Comparison of ENCODE assay signal across 7 mouse cellular contexts in genomic region chr4:105244931-105245330, GRCm38 (mm10).
A peak's percentile ranks its signal among the peaks of the same experiment; 100 is the strongest.
DNase-seq lines count a peak whose midpoint lies in the region; ATAC-seq and TF ChIP-seq lines count a peak whose summit lies in the region.

No protein-coding gene starts in this region.

- no peaks in the 10 kb centered on the region for H3K9me3 ChIP-seq in lung, embryonic 14.5 days (ENCODE audit: low read depth, low read length)
- H3K9me3 ChIP-seq in forebrain, embryonic 16.5 days (ENCODE audit: control insufficient read depth, low read length) = no peaks in the 10 kb centered on the region
- no peaks in the 10 kb centered on the region for H3K9me3 ChIP-seq in limb, embryonic 13.5 days
- no peaks in the 10 kb centered on the region for H3K9me3 ChIP-seq in stomach, embryonic 15.5 days

- peaks cover 11% of the 10 kb centered on the region; the same call in 1 of the 2 replicates for H3K4me1 ChIP-seq in lung, embryonic 14.5 days (ENCODE audit: insufficient read depth)
- H3K4me1 ChIP-seq in lung, adult 2 months (ENCODE audit: control insufficient read depth, insufficient read depth, low read length) = no peaks in the 10 kb centered on the region; the same call in 1 of the 2 replicates
- peaks cover 14% of the 10 kb centered on the region for H3K4me1 ChIP-seq in forebrain, embryonic 16.5 days (replicated peaks; ENCODE audit: control insufficient read depth, insufficient read depth, low read length)
- H3K4me1 ChIP-seq in limb, embryonic 13.5 days = peaks cover 9% of the 10 kb centered on the region
- H3K4me1 ChIP-seq in stomach, embryonic 15.5 days = peaks cover 13% of the 10 kb centered on the region

- H3K36me3 ChIP-seq in lung, embryonic 14.5 days (ENCODE audit: insufficient read depth) = no peaks in the 10 kb centered on the region
- no peaks in the 10 kb centered on the region for H3K36me3 ChIP-seq in forebrain, embryonic 16.5 days (ENCODE audit: control insufficient read depth, insufficient read depth)
- no peaks in the 10 kb centered on the region for H3K36me3 ChIP-seq in limb, embryonic 13.5 days
- no peaks in the 10 kb centered on the region for H3K36me3 ChIP-seq in stomach, embryonic 15.5 days

- H3K4me3 ChIP-seq in lung, embryonic 14.5 days (ENCODE audit: low read depth, low read length) = no peak overlapping the region
- no peak overlapping the region for H3K4me3 ChIP-seq in lung, adult 2 months (replicated peaks; ENCODE audit: extremely low read depth, low read depth, low read length)
- no peak overlapping the region for H3K4me3 ChIP-seq in forebrain, embryonic 16.5 days (replicated peaks; ENCODE audit: low read length)
- no peak overlapping the region for H3K4me3 ChIP-seq in limb, embryonic 13.5 days
- H3K4me3 ChIP-seq in stomach, embryonic 15.5 days (replicated peaks) = 0 out of 2 replicates have a peak overlapping the region, but pooled peaks have one; percentile 19

- H3K4me2 ChIP-seq in lung, embryonic 14.5 days = peak overlapping the region; percentile 65
- H3K4me2 ChIP-seq in forebrain, embryonic 16.5 days (ENCODE audit: low read length) = peak overlapping the region; percentile 54
- H3K4me2 ChIP-seq in limb, embryonic 13.5 days (replicated peaks) = peak overlapping the region; percentile 67
- peak overlapping the region; percentile 52 for H3K4me2 ChIP-seq in stomach, embryonic 15.5 days

- 53% methylated on average over 10 of the region's 10 CpGs for WGBS in lung, embryonic 14.5 days
- 67% methylated on average over 10 of the region's 10 CpGs for WGBS in lung, adult 2 months
- WGBS in forebrain, embryonic 16.5 days = 67% methylated on average over 10 of the region's 10 CpGs
- 63% methylated on average over 10 of the region's 10 CpGs for whole genome bisulfite sequencing in limb, embryonic 13.5 days
- 60% methylated on average over 10 of the region's 10 CpGs for WGBS in stomach, embryonic 15.5 days

- no peak overlapping the region for H3K27ac ChIP-seq in lung, embryonic 14.5 days (ENCODE audit: low read depth)
- peak overlapping the region; percentile 74; the same call in 1 of the 2 replicates for H3K27ac ChIP-seq in forebrain, embryonic 16.5 days (ENCODE audit: low read length)
- no peak overlapping the region for H3K27ac ChIP-seq in limb, embryonic 13.5 days
- no peak overlapping the region for H3K27ac ChIP-seq in stomach, embryonic 15.5 days

- H3K9ac ChIP-seq in lung, embryonic 14.5 days = peak overlapping the region; percentile 61
- H3K9ac ChIP-seq in forebrain, embryonic 16.5 days (replicated peaks; ENCODE audit: low read depth, low read length) = peak overlapping the region; percentile 68; the same call in 1 of the 2 replicates
- H3K9ac ChIP-seq in limb, embryonic 13.5 days = no peak overlapping the region; the same call in 1 of the 2 replicates
- no peak overlapping the region; the same call in 1 of the 2 replicates for H3K9ac ChIP-seq in stomach, embryonic 15.5 days

- TF ChIP-seq POLR2A in lung, adult 2 months (IDR thresholded peaks at IDR 0.05; ENCODE audit: borderline replicate concordance, extremely low read depth, low read depth, low read length) = no peak

- no peak for DNase-seq in lung, embryonic 14.5 days
- DNase-seq in lung, adult 2 months = no peak
- no peak for DNase-seq in frontal cortex, postnatal 14 days (ENCODE audit: low spot score in 2 of 2)
- DNase-seq in gastrocnemius, adult 8-10 months (ENCODE audit: low spot score in 2 of 2) = no peak

- H3K27me3 ChIP-seq in lung, embryonic 14.5 days (ENCODE audit: insufficient read depth, low read length) = no peaks in the 10 kb centered on the region
- H3K27me3 ChIP-seq in forebrain, embryonic 16.5 days (replicated peaks; ENCODE audit: control insufficient read depth, insufficient read depth, low read length) = no peaks in the 10 kb centered on the region
- no peaks in the 10 kb centered on the region for H3K27me3 ChIP-seq in limb, embryonic 13.5 days
- no peaks in the 10 kb centered on the region for H3K27me3 ChIP-seq in stomach, embryonic 15.5 days (replicated peaks)

- ATAC-seq in lung, embryonic 14.5 days (ENCODE audit: insufficient read depth) = peak; percentile 6; the same call in 1 of the 2 replicates
- no peak for ATAC-seq in forebrain, embryonic 16.5 days
- ATAC-seq in limb, embryonic 13.5 days (ENCODE audit: low FRiP score, low read depth) = no peak
- no peak for ATAC-seq in stomach, embryonic 15.5 days (ENCODE audit: insufficient read depth, low FRiP score, low read depth)

- TF ChIP-seq CTCF in lung, embryonic 14.5 days (IDR thresholded peaks at IDR 0.05; ENCODE audit: low read depth) = no peak
- no peak for TF ChIP-seq CTCF in lung, adult 2 months (IDR thresholded peaks at IDR 0.05; ENCODE audit: insufficient read depth, low read length)

Comparison
In these comparisons a context has a peak if more than half of its experiments do, and no peak if none do; other contexts are left out.
1. H3K9ac ChIP-seq: peak in lung, embryonic 14.5 days (single experiment) and forebrain, embryonic 16.5 days (single experiment); none in limb, embryonic 13.5 days (single experiment) and stomach, embryonic 15.5 days (single experiment).
2. Peak in every context shown above with its lines, with median percentiles within 50 percentile points of each other: H3K4me2 ChIP-seq.